Mouse (Mus musculus) liver, embryonic 15.5 days (tissue): ENCODE measurements around the gene Acadl. TPM values are rescaled to one million over a fixed set of nuclear protein-coding genes. Genes with fewer than 3 reads are reported as not detected.

Experiments used
- ATAC-seq: fragments of 200-750 bp; cut with Nextera tagmentation; 2 replicates; pipeline ENCODE4 v1.8.0; 2017; ENCODE audit warnings: moderate number of reproducible peaks, mild to moderate bottlenecking, moderate library complexity; ENCODE audit not compliant: insufficient read depth
- H3K27ac ChIP-seq: fragments of 300-500 bp; sonication (generic); replicated peaks from 2 replicates; pipeline ENCODE4 v1.5.1; 2015; ENCODE audit warnings: mild to moderate bottlenecking, inconsistent platforms
- H3K27me3 ChIP-seq: fragments of 300-500 bp; sonication (generic); 2 replicates; pipeline ENCODE4 v1.6.1; 2015; ENCODE audit warnings: mild to moderate bottlenecking, inconsistent platforms
- H3K36me3 ChIP-seq: fragments of 300-500 bp; sonication (generic); replicated peaks from 2 replicates; pipeline ENCODE4 v1.6.1; 2015; ENCODE audit warnings: moderate library complexity, mild to moderate bottlenecking, inconsistent platforms
- H3K4me1 ChIP-seq: fragments of 300-500 bp; sonication (generic); replicated peaks from 2 replicates; pipeline ENCODE4 v1.6.1; 2015; ENCODE audit warnings: inconsistent platforms
- H3K4me2 ChIP-seq: fragments of 300-500 bp; sonication (generic); 2 replicates; pipeline ENCODE4 v1.6.1; 2015; ENCODE audit warnings: moderate library complexity, mild to moderate bottlenecking, inconsistent platforms
- H3K4me3 ChIP-seq: fragments of 300-500 bp; sonication (generic); replicated peaks from 2 replicates; pipeline ENCODE4 v1.5.1; 2015; ENCODE audit warnings: mild to moderate bottlenecking, inconsistent platforms
- H3K9ac ChIP-seq: fragments of 300-500 bp; sonication (generic); 2 replicates; pipeline ENCODE4 v1.6.1; 2015; ENCODE audit warnings: moderate library complexity, mild to moderate bottlenecking, inconsistent platforms
- H3K9me3 ChIP-seq: fragments of 300-500 bp; sonication (generic); replicated peaks from 2 replicates; pipeline ENCODE4 v1.6.1; 2016; ENCODE audit warnings: inconsistent platforms
- WGBS: fragments of 180-500 bp; shearing (Covaris S2); methylation state at CpG from one replicate; pipeline ENCODE4 v1.1.7; 2015; ENCODE audit warnings: mixed read lengths; ENCODE audit not compliant: insufficient replicate concordance; 5-methylcytosine and 5-hydroxymethylcytosine counted together
- polyA plus RNA-seq: library from polyadenylated mRNA; unstranded; fragments of >200 nt; fragmentation: Nextera tagmentation; extraction: Ambion mirVana; gene quantifications from 2 replicates; pipeline ENCODE4 v1.2.1, GENCODE M21; 2015

The Acadl gene
- polyA plus RNA-seq, 1 experiment from 2014 or later = 140 TPM

GRCm38 (mm10) chr1:66874740-66875139 is 11.7 kb upstream of the Acadl start:
- Histone ChIP-seq H3K4me1 (no peaks in the 10 kb centered on the region), H3K27ac (no peak overlapping the region), H3K4me3 (no peak overlapping the region), H3K9ac (no peak overlapping the region), H3K36me3 (no peaks in the 10 kb centered on the region), H3K9me3 (no peaks in the 10 kb centered on the region), H3K4me2 (no peak overlapping the region), H3K27me3 (no peaks in the 10 kb centered on the region)
- WGBS = 64% methylated on average over 6 of the region's 6 CpGs
- ATAC-seq = no peak

- Histone ChIP-seq H3K4me1 (no peaks in the 10 kb centered on the region), H3K4me2 (no peak overlapping the region), H3K9ac (no peak overlapping the region), H3K27me3 (no peaks in the 10 kb centered on the region), H3K4me3 (no peak overlapping the region), H3K27ac (no peak overlapping the region), H3K36me3 (no peaks in the 10 kb centered on the region), H3K9me3 (no peaks in the 10 kb centered on the region)
- 69% methylated on average over 7 of the region's 7 CpGs for WGBS
- ATAC-seq = no peak
These were observed 8.5 kb upstream of the Acadl start for GRCm38 (mm10) chr1:66871591-66871990.

- Histone ChIP-seq H3K27me3 (no peaks in the 10 kb centered on the region), H3K4me2 (no peak overlapping the region), H3K9me3 (no peaks in the 10 kb centered on the region), H3K36me3 (no peaks in the 10 kb centered on the region), H3K4me1 (peaks cover 23% of the 10 kb centered on the region), H3K27ac (no peak overlapping the region), H3K9ac (no peak overlapping the region), H3K4me3 (no peak overlapping the region)
- WGBS = 70% methylated on average over 4 of the region's 4 CpGs
- no peak for ATAC-seq
These were observed 2.6 kb upstream of the Acadl start for GRCm38 (mm10) chr1:66865633-66866032.

- H3K4me3 ChIP-seq = peak overlapping the region; percentile 96
- H3K27ac ChIP-seq = peak overlapping the region; percentile 64
- H3K4me2 ChIP-seq = peak overlapping the region; percentile 89
- H3K36me3 ChIP-seq = no peaks in the 10 kb centered on the region
- H3K4me1 ChIP-seq = peaks cover 27% of the 10 kb centered on the region
- 4% methylated on average over 9 of the region's 9 CpGs for WGBS
- H3K27me3 ChIP-seq = no peaks in the 10 kb centered on the region
- H3K9me3 ChIP-seq = no peaks in the 10 kb centered on the region
- no peak for ATAC-seq
- peak overlapping the region; percentile 43; the same call in 1 of the 2 replicates for H3K9ac ChIP-seq
These were observed 841 bp upstream of the Acadl start for GRCm38 (mm10) chr1:66863741-66864495.

- H3K4me2 ChIP-seq = peak overlapping the region; percentile 89
- H3K4me1 ChIP-seq = peaks cover 27% of the 10 kb centered on the region
- H3K36me3 ChIP-seq = peaks cover 14% of the 10 kb centered on the region
- no peaks in the 10 kb centered on the region for H3K9me3 ChIP-seq
- H3K4me3 ChIP-seq = peak overlapping the region; percentile 96
- 31% methylated on average over 14 of the region's 14 CpGs for WGBS
- ATAC-seq = no peak
- no peaks in the 10 kb centered on the region for H3K27me3 ChIP-seq
- H3K9ac ChIP-seq = peak overlapping the region; percentile 91
- H3K27ac ChIP-seq = peak overlapping the region; percentile 93
These were observed 1.1 kb downstream of the Acadl start for GRCm38 (mm10) chr1:66861764-66862672.

GRCm38 (mm10) chr1:66847506-66847905 is 15.6 kb downstream of the Acadl start:
- H3K36me3 ChIP-seq = peaks cover 76% of the 10 kb centered on the region
- no peak overlapping the region for H3K4me3 ChIP-seq
- no peaks in the 10 kb centered on the region for H3K9me3 ChIP-seq
- 80% methylated on average over 4 of the region's 4 CpGs for WGBS
- no peak overlapping the region for H3K27ac ChIP-seq
- H3K9ac ChIP-seq = no peak overlapping the region
- no peaks in the 10 kb centered on the region for H3K27me3 ChIP-seq
- no peak overlapping the region for H3K4me2 ChIP-seq
- ATAC-seq = no peak
- no peaks in the 10 kb centered on the region for H3K4me1 ChIP-seq

GRCm38 (mm10) chr1:66845690-66846318 is 17.3 kb downstream of the Acadl start:
- Histone ChIP-seq H3K27ac (no peak overlapping the region), H3K27me3 (no peaks in the 10 kb centered on the region), H3K4me1 (no peaks in the 10 kb centered on the region), H3K4me3 (no peak overlapping the region), H3K4me2 (no peak overlapping the region), H3K9ac (no peak overlapping the region), H3K9me3 (no peaks in the 10 kb centered on the region), H3K36me3 (peaks cover 73% of the 10 kb centered on the region)
- WGBS = 54% methylated on average over 5 of the region's 5 CpGs
- ATAC-seq = no peak

GRCm38 (mm10) chr1:66841938-66842337 is 21.1 kb downstream of the Acadl start:
- H3K27me3 ChIP-seq = no peaks in the 10 kb centered on the region
- WGBS = 69% methylated on average over 10 of the region's 10 CpGs
- peaks cover 45% of the 10 kb centered on the region for H3K36me3 ChIP-seq
- no peak overlapping the region for H3K27ac ChIP-seq
- H3K4me1 ChIP-seq = no peaks in the 10 kb centered on the region; the same call in 1 of the 2 replicates
- no peak overlapping the region for H3K9ac ChIP-seq
- no peak for ATAC-seq
- H3K4me2 ChIP-seq = no peak overlapping the region
- H3K4me3 ChIP-seq = no peak overlapping the region
- no peaks in the 10 kb centered on the region for H3K9me3 ChIP-seq

- no peak overlapping the region for H3K4me2 ChIP-seq
- no peaks in the 10 kb centered on the region for H3K9me3 ChIP-seq
- no peak overlapping the region for H3K9ac ChIP-seq
- peaks cover 43% of the 10 kb centered on the region for H3K36me3 ChIP-seq
- WGBS = 64% methylated on average over 6 of the region's 6 CpGs
- H3K4me1 ChIP-seq = no peaks in the 10 kb centered on the region; the same call in 1 of the 2 replicates
- no peak overlapping the region for H3K27ac ChIP-seq
- no peak for ATAC-seq
- no peak overlapping the region for H3K4me3 ChIP-seq
- H3K27me3 ChIP-seq = no peaks in the 10 kb centered on the region
These were observed 21.6 kb downstream of the Acadl start for GRCm38 (mm10) chr1:66841510-66841909.

GRCm38 (mm10) chr1:66839755-66840438 is 23.2 kb downstream of the Acadl start:
- Histone ChIP-seq H3K36me3 (peaks cover 37% of the 10 kb centered on the region), H3K27me3 (no peaks in the 10 kb centered on the region), H3K9ac (no peak overlapping the region), H3K4me1 (no peaks in the 10 kb centered on the region; the same call in 1 of the 2 replicates), H3K4me2 (no peak overlapping the region), H3K4me3 (no peak overlapping the region), H3K9me3 (no peaks in the 10 kb centered on the region), H3K27ac (0 out of 2 replicates have a peak overlapping the region, but pooled peaks have one; percentile 2)
- WGBS = 70% methylated on average over 7 of the region's 7 CpGs
- peak; percentile 43; the same call in 1 of the 2 replicates for ATAC-seq
